Mouse (Mus musculus) myocyte (in vitro differentiated cells): ENCODE measurements around the gene Meis1. TPM values are rescaled to one million over a fixed set of nuclear protein-coding genes. Genes with fewer than 3 reads are reported as not detected.

Experiments
- H3K27me3 ChIP-seq: one replicate; pipeline ENCODE4 v1.6.1; 2011; ENCODE audit not compliant: control insufficient read depth, insufficient read depth, insufficient read length
- H3K36me3 ChIP-seq: one replicate; pipeline ENCODE4 v1.6.1; 2011; ENCODE audit not compliant: control insufficient read depth, insufficient read depth
- H3K4me2 ChIP-seq: one replicate; pipeline ENCODE4 v1.6.1; 2011; ENCODE audit warnings: low read depth, control low read depth
- H3K4me3 ChIP-seq: one replicate; pipeline ENCODE4 v1.5.1; 2011; ENCODE audit warnings: mild to moderate bottlenecking, control low read depth, moderate library complexity
- H3K79me2 ChIP-seq: one replicate; pipeline ENCODE4 v1.6.1; 2011; ENCODE audit not compliant: control insufficient read depth, insufficient read depth
- H3ac ChIP-seq: one replicate; pipeline ENCODE4 v1.6.1; 2011; ENCODE audit not compliant: control insufficient read depth, insufficient read length
- CEBPB ChIP-seq: IDR thresholded peaks from 2 replicates; pipeline ENCODE4 v1.6.1; 2011; ENCODE audit warnings: mild to moderate bottlenecking, moderate library complexity; ENCODE audit not compliant: poor library complexity, insufficient read depth, severe bottlenecking
- E2F4 ChIP-seq: IDR thresholded peaks from one replicate; pipeline ENCODE4 v1.6.1; 2011; ENCODE audit warnings: mild to moderate bottlenecking, control low read depth, moderate library complexity; ENCODE audit not compliant: insufficient read depth
- MAX ChIP-seq: IDR thresholded peaks from one replicate; pipeline ENCODE4 v1.6.1; 2011; ENCODE audit warnings: low read depth, mild to moderate bottlenecking, control low read depth
- MYOD1 ChIP-seq, 3 experiments: IDR thresholded peaks; one replicate each; pipeline ENCODE4 v1.6.1; 2011; ENCODE audit warnings: control low read depth in 2 of 3, low read depth in 2 of 3, mild to moderate bottlenecking in 2 of 3, moderate library complexity in 1 of 3; ENCODE audit not compliant: insufficient read length in 2 of 3, control insufficient read depth in 1 of 3
- MYOG ChIP-seq, 3 experiments: IDR thresholded peaks; one replicate each; pipeline ENCODE4 v1.6.1; 2011; ENCODE audit warnings: control low read depth in 2 of 3, low read depth in 2 of 3, mild to moderate bottlenecking in 2 of 3; ENCODE audit not compliant: insufficient read length in 2 of 3, control insufficient read depth in 1 of 3, insufficient read depth in 1 of 3
- POLR2A ChIP-seq: IDR thresholded peaks from one replicate; pipeline ENCODE4 v1.6.1; 2011; ENCODE audit warnings: low read depth, mild to moderate bottlenecking, control low read depth, moderate library complexity; ENCODE audit not compliant: insufficient read length
- POLR2AphosphoS2 ChIP-seq: IDR thresholded peaks from one replicate; pipeline ENCODE4 v1.6.1; 2011; ENCODE audit warnings: low read depth, control low read depth; ENCODE audit not compliant: insufficient read length
- REST ChIP-seq: IDR thresholded peaks from one replicate; pipeline ENCODE4 v1.6.1; 2011; ENCODE audit warnings: mild to moderate bottlenecking, control low read depth, moderate library complexity; ENCODE audit not compliant: insufficient read depth, insufficient read length
- SRF ChIP-seq: IDR thresholded peaks from one replicate; pipeline ENCODE4 v1.6.1; 2011; ENCODE audit warnings: low read depth; ENCODE audit not compliant: control insufficient read depth, insufficient read length
- TCF12 ChIP-seq: IDR thresholded peaks from one replicate; pipeline ENCODE4 v1.6.1; 2011; ENCODE audit warnings: mild to moderate bottlenecking, control low read depth; ENCODE audit not compliant: poor library complexity, insufficient read depth, severe bottlenecking
- TCF3 ChIP-seq: IDR thresholded peaks from one replicate; pipeline ENCODE4 v1.6.1; 2011; ENCODE audit warnings: low read depth, control low read depth; ENCODE audit not compliant: insufficient read length
- USF1 ChIP-seq: IDR thresholded peaks from one replicate; pipeline ENCODE4 v1.6.1; 2011; ENCODE audit warnings: low read depth, mild to moderate bottlenecking, control low read depth, moderate library complexity
- polyA plus RNA-seq: library from polyadenylated mRNA; unstranded; fragments of >200 nt; fragmentation: generic; extraction: Trizol; gene quantifications from one replicate; pipeline ENCODE4 v1.2.1, GENCODE M21; 2012; ENCODE audit warnings: missing spikeins

The Meis1 gene
- polyA plus RNA-seq, 1 experiment = 7.1 TPM

- Histone ChIP-seq H3K27me3 (no peaks in the 10 kb centered on the region), H3K4me3 (peak overlapping the region; percentile 32), H3K36me3 (peaks cover 1% of the 10 kb centered on the region), H3K4me2 (peak overlapping the region; percentile 32), H3K79me2 (no peaks in the 10 kb centered on the region), H3ac (no peak overlapping the region)
- no peak for TF ChIP-seq SRF
- no peak for TF ChIP-seq POLR2A
- TF ChIP-seq MYOD1 (IDR thresholded peaks at IDR 0.05; ENCODE audit: control insufficient read depth in 1 of 3, insufficient read length in 2 of 3, low read depth in 2 of 3) = no peak
- no peak for TF ChIP-seq MAX
- no peak for TF ChIP-seq USF1
- TF ChIP-seq E2F4 = no peak
- no peak for TF ChIP-seq CEBPB
- TF ChIP-seq POLR2AphosphoS2 = no peak
Measured at GRCm38 (mm10) chr11:18876886-18877625, 141.7 kb downstream of the Meis1 start.

GRCm38 (mm10) chr11:18875911-18876885 lies 142.6 kb downstream of the Meis1 start:
- Histone ChIP-seq H3K79me2 (no peaks in the 10 kb centered on the region), H3K27me3 (no peaks in the 10 kb centered on the region), H3ac (no peak overlapping the region), H3K36me3 (no peaks in the 10 kb centered on the region), H3K4me2 (no peak overlapping the region), H3K4me3 (no peak overlapping the region)
- TF ChIP-seq E2F4 (no peak), MYOD1 (IDR thresholded peaks at IDR 0.05; ENCODE audit: control insufficient read depth in 1 of 3, insufficient read length in 2 of 3, low read depth in 2 of 3) (no peak), TCF12 (no peak)

DNA sequence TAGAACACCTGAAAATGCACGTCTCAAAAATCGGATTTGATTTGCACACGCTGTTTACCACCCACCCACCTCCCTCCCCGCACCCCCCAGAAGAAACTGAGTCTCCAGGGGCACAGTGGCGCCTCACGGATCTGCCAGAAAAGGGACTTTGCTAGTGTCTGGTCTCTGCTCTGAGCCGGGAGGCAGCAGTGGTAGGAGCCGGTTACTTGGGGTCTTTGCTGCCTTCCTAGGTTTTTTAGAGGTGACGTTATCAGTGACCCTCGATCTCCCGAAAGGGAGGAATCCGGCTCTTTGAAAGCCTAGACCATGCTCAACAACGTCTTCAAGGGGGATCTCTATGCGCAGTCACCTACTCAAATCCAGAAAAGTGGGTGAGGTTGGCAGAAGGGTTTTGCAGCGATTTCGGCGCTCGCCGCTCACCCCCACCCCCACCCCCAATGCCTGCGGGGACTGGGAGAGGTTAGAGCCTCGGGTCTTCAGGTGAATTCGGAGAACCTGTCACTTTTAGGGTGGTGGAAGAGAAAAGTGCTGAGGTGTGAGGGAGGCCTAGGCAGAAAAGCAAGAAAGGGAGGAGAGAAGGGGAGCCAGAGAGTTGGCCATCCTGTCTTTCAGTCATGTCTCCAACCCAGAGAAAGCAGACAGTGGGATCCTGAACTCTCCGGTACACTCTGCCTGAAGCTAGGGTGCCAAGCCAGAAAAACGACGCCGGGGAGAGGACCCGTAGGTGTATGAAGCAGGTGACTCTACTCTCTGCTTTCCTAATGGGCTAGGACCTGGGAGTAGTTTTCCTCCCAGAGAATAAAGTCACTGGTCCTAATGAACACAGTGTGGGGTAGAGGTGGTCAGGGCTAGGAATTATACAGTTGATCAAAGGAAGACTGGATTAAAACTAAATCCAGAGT lies 143.5 kb downstream of the Meis1 start:
- H3K27me3 ChIP-seq = no peaks in the 10 kb centered on the region
- H3K4me2 ChIP-seq = no peak overlapping the region
- no peak for TF ChIP-seq MYOD1 (IDR thresholded peaks at IDR 0.05; ENCODE audit: control insufficient read depth in 1 of 3, insufficient read length in 2 of 3, low read depth in 2 of 3)
- TF ChIP-seq E2F4 = no peak
- no peak for TF ChIP-seq REST
- TF ChIP-seq CEBPB = no peak
- no peak for TF ChIP-seq TCF3
- no peak for TF ChIP-seq TCF12
- no peak for TF ChIP-seq POLR2A
- no peak for TF ChIP-seq USF1
- TF ChIP-seq POLR2AphosphoS2 = no peak
- TF ChIP-seq SRF = no peak
- TF ChIP-seq MYOG (IDR thresholded peaks at IDR 0.05; ENCODE audit: control insufficient read depth in 1 of 3, insufficient read depth in 1 of 3, insufficient read length in 2 of 3, low read depth in 2 of 3) = no peak
- no peak for TF ChIP-seq MAX
- no peaks in the 10 kb centered on the region for H3K36me3 ChIP-seq
- H3K79me2 ChIP-seq = no peaks in the 10 kb centered on the region
- no peak overlapping the region for H3K4me3 ChIP-seq
- H3ac ChIP-seq = no peak overlapping the region

GRCm38 (mm10) chr11:18874278-18875000 lies 144.3 kb downstream of the Meis1 start:
- Histone ChIP-seq H3K79me2 (no peaks in the 10 kb centered on the region), H3K36me3 (no peaks in the 10 kb centered on the region), H3K4me2 (no peak overlapping the region), H3ac (no peak overlapping the region), H3K4me3 (no peak overlapping the region), H3K27me3 (no peaks in the 10 kb centered on the region)
- TF ChIP-seq REST = no peak
